Mouse (Mus musculus): ENCODE measurements around the gene Vwce. TPM values are rescaled to one million over a fixed set of nuclear protein-coding genes. Genes with fewer than 3 reads are reported as not detected.

Gene Vwce
- total RNA-seq, 2 experiments from 2014 or later, result 0.43 to 0.65 TPM

DNA sequence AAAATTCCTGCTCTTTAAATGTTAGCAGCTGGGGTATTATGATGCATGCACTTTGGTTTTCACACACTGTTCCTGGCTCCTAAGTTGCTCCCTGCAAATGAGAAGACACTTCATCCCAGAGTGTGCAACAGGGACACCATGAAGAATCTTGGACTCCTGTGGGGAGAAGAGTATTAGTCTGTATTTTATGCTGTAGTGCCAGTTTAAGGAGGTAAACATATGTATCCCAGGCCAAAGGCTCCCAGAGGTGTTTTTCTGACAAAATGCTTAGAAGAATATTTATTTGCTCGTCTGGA lies 44.7 kb downstream of the Vwce start:
- Histone ChIP-seq H3K27ac (no peak overlapping the region), H3K4me3 (no peak overlapping the region)
- DNase-seq (ENCODE audit: extremely low spot score in 1 of 2, low spot score in 2 of 2), result no peak
- TF ChIP-seq CTCF (IDR thresholded peaks at IDR 0.05), result no peak
- intact Hi-C loops (cut with DNase I), result loop anchor here (1.0 kb wide), 1 partner anchor 31 kb away; no protein-coding TSS in a partner anchor

DNA sequence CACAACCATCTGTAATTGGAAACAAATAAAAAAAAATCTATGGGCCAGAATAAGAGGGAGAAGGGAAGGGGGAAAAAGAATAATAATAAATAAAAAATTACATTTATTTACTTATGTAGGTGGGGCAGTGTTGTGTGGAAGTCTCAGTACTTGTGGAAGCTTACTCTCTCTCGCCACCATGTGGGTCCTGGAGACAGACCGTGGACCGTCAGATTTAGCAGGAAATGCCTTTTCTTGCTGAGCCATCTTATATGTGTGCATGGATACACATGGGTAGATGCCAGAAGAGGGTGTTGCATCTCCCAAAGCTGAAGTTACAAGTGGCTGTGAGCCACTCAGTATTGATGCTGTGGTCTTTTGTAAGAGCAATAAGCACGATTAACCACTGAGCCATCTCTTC lies 47.6 kb downstream of the Vwce start:
- H3K27ac ChIP-seq, result no peak overlapping the region
- no peak for DNase-seq (ENCODE audit: extremely low spot score in 1 of 2, low spot score in 2 of 2)

GRCm38 (mm10) chr19:10685081-10685480 lies 51.1 kb downstream of the Vwce start:
- no peak overlapping the region for H3K27ac ChIP-seq
- no peak for TF ChIP-seq CTCF (IDR thresholded peaks at IDR 0.05)
- no peak overlapping the region for H3K4me3 ChIP-seq
- no peak for DNase-seq (ENCODE audit: extremely low spot score in 1 of 2, low spot score in 2 of 2)
- intact Hi-C loops (cut with DNase I), result no loop called here

More for the DNA sequence above, 47.6 kb downstream of the Vwce start:
- no peak overlapping the region for H3K4me3 ChIP-seq
- intact Hi-C loops (cut with DNase I), result no loop called here
- TF ChIP-seq CTCF (IDR thresholded peaks at IDR 0.05), result no peak

- TF ChIP-seq CTCF (IDR thresholded peaks at IDR 0.05), result no peak
- Histone ChIP-seq H3K4me3 (no peak overlapping the region), H3K27ac (no peak overlapping the region)
- DNase-seq (ENCODE audit: extremely low spot score in 1 of 2, low spot score in 2 of 2), result no peak
- intact Hi-C loops (cut with DNase I), result no loop called here
Observed at GRCm38 (mm10) chr19:10685727-10686126, 51.7 kb downstream of the Vwce start.

DNA sequence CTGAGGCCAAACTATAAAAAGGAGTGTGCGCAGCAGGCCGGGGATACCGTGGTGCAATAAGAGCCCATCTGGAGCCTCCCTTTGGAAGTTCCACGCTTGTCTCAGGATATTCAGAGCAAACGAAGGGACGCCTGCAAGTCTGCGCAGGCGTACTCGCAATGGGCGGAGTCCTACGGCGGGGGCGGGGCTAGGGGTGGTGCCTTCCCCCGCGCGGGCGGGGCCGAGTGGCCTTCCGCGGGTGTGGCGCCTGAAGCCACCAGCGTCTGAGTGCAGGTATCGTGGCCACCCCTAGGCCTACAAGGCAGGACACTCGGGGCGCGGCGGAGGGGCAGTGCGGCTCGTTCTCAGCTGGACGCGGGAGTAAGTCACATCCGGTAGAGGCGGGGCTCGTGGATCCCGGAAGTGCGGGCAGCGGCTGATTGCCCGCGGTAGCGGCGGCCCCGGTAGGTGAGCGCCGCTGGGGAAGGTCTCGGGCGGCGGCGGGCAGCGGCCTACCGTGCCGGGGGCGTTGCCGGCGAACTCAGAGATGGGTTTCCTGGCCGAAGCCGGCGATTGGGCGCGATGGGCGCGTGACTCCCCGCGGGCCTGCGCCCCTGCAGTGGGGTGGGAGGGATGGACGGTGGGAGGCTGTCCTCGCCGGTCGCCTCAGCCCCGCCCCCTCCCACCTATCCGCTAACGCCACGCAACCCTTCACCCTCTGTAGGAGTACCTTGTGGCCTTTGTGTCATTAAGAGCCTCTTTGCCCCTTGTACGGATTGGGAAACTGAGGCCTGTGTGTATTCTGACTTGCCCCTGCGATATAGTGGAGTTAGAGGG lies 54.7 kb downstream of the Vwce start, which contains the start of gene Vps37c:
TSS of gene Vps37c (plus strand) at position 199 of the 816 bp plus-strand sequence.
- DNase-seq (ENCODE audit: extremely low spot score in 1 of 2, low spot score in 2 of 2), result peak; percentile 92 to 95
- H3K4me3 ChIP-seq, result peak within 1 kb of the TSS; percentile 75
- H3K27ac ChIP-seq, result peak within 1 kb of the TSS; percentile 97
- intact Hi-C loops (cut with DNase I), result no loop called here
- peak; percentile 4; the same call in 1 of the 2 replicates for TF ChIP-seq CTCF (IDR thresholded peaks at IDR 0.05)

GRCm38 (mm10) chr19:10689470-10690166 lies 55.6 kb downstream of the Vwce start:
- intact Hi-C loops (cut with DNase I), result loop anchor here (2.0 kb wide), 1 partner anchor 19 kb away; no protein-coding TSS in a partner anchor
- TF ChIP-seq CTCF (IDR thresholded peaks at IDR 0.05), result no peak
- H3K4me3 ChIP-seq, result peak overlapping the region; percentile 75
- peak overlapping the region; percentile 97 for H3K27ac ChIP-seq
- DNase-seq (ENCODE audit: extremely low spot score in 1 of 2, low spot score in 2 of 2), result no peak

DNA sequence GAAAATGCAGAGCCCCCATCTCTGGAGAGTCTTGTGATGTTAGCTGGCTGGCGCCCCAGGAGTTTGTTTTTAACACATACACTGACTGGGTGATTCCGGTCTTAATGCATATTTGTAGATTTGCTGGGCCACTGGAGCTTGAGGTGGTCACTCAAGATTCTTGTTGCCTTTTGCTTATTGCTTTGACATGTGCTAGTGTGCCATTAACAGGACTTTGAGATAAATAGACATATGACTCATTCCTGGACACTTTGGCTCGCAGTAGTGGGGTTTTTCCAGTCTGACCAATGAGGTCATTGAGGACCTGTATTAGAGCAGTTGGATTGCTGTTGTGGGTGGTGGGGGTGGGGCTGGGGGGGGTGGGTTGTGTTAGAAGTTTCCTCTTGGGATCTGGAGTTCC lies 56.3 kb downstream of the Vwce start:
- no peak for TF ChIP-seq CTCF (IDR thresholded peaks at IDR 0.05)
- intact Hi-C loops (cut with DNase I), result loop anchor here (2.0 kb wide), 1 partner anchor 18 kb away; no protein-coding TSS in a partner anchor
- H3K4me3 ChIP-seq, result peak overlapping the region; percentile 75
- peak overlapping the region; percentile 97 for H3K27ac ChIP-seq
- no peak for DNase-seq (ENCODE audit: extremely low spot score in 1 of 2, low spot score in 2 of 2)

DNA sequence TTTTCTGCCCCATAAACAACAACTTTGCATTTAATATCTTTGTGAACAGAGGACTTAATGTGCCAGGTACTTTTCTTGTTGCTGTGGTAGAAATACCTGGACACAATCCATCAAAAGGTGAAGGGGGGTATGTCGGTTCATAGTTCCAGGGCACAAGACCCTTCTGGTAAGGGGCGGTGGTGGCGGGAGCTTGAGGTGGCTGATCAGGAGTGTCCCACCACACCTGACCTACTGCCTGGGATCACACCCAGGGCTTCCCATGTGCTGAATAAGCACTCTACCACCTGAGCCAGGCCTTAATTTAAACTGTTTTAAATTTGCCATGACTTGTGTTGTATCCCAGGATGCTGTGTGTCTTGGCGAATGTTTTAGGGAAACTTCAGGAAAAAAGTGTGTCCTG lies 57.1 kb downstream of the Vwce start:
- TF ChIP-seq CTCF (IDR thresholded peaks at IDR 0.05), result no peak
- H3K27ac ChIP-seq, result no peak overlapping the region; the same call in 1 of the 2 replicates
- DNase-seq (ENCODE audit: extremely low spot score in 1 of 2, low spot score in 2 of 2), result no peak
- H3K4me3 ChIP-seq, result no peak overlapping the region
- intact Hi-C loops (cut with DNase I), result loop anchor here (2.0 kb wide), 1 partner anchor 18 kb away; no protein-coding TSS in a partner anchor

- no peak overlapping the region for H3K27ac ChIP-seq
- TF ChIP-seq CTCF (IDR thresholded peaks at IDR 0.05), result no peak
- no peak for DNase-seq (ENCODE audit: extremely low spot score in 1 of 2, low spot score in 2 of 2)
- no peak overlapping the region for H3K4me3 ChIP-seq
- intact Hi-C loops (cut with DNase I), result loop anchor here (2.0 kb wide), 1 partner anchor 17 kb away; no protein-coding TSS in a partner anchor
Observed at GRCm38 (mm10) chr19:10691660-10692059, 57.6 kb downstream of the Vwce start.

DNA sequence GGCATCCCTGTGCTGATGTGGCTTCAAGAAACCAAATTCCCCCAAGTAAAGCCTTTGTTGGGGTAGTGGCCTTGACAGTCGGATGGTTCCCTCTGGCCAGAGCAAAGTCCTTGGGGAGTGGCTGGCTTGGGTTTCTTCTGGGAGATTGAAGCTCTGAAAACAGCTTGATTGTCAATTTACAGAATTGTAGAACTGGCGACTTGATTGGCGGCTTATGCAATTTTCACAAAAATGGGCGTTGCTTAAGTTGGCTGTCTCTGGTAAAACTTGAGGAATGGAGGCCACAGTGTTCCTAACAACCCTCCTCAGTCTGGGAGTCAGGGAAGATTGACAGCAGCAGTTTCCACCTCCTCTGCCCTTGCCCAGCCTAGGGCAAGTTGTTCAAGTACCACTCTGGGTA lies 58.3 kb downstream of the Vwce start:
- no peak for TF ChIP-seq CTCF (IDR thresholded peaks at IDR 0.05)
- no peak for DNase-seq (ENCODE audit: extremely low spot score in 1 of 2, low spot score in 2 of 2)
- intact Hi-C loops (cut with DNase I), result no loop called here
- Histone ChIP-seq H3K4me3 (no peak overlapping the region), H3K27ac (no peak overlapping the region)

- intact Hi-C loops (cut with DNase I), result no loop called here
- H3K27ac ChIP-seq, result no peak overlapping the region
- H3K4me3 ChIP-seq, result no peak overlapping the region
- no peak for DNase-seq (ENCODE audit: extremely low spot score in 1 of 2, low spot score in 2 of 2)
- TF ChIP-seq CTCF (IDR thresholded peaks at IDR 0.05), result no peak
Observed at GRCm38 (mm10) chr19:10693926-10694682, 60.1 kb downstream of the Vwce start.

DNA sequence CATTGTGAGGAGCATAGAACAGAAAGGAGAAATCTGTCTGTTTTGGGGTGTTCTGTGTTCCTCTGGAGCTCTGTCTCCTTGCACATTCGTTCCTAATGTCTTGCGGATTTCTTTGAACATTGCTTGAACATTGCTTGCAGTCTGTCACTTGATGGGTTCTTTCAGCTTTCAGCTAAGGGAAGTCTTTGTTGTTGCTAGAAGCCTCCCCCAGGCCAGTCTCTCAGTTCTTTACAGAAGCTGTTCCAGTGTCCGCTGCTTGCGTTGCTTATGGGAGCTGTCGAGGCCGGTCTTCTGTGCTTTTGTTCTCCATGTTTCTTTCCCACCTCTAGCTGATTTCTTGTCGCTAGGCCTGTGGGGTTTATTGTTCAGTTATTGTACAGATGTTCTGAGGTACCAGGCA lies 61.8 kb downstream of the Vwce start:
- Histone ChIP-seq H3K4me3 (no peak overlapping the region), H3K27ac (no peak overlapping the region)
- no peak for DNase-seq (ENCODE audit: extremely low spot score in 1 of 2, low spot score in 2 of 2)
- intact Hi-C loops (cut with DNase I), result no loop called here
- TF ChIP-seq CTCF (IDR thresholded peaks at IDR 0.05), result no peak

Measured in left cerebral cortex, adult 2 months (tissue).